In the genomic region with DNA sequence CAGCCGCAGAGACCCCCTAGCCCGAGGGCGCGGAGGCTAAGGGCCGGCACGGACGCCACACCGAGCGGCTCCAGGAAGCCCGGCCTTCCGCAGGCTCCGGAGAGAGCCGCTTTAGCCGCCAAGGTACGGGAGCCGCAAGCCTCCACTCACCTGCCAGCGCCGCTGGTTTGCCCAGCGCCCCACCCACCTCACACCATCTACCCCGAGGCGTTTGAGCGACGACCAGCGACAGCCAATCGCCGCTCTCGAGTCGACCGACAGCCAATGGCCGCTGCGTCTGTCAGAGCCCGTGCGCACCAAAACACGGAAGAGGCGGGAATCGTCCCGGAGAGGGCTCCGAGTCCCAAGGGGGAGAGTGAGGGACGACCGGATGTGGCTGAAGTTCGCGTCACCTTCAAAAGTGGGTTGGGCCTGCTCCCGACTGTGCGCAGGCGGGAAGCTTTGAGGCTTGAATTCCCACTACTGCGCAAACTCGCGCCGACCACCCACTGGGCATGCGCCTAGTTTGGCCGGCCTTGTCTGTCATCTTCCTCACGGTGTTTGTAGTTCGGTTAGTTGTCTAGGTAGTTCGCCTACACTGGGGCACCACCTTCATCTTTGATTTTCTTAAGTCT, we compare ENCODE assay signal across 8 mouse cellular contexts. TPM values are rescaled to one million over a fixed set of nuclear protein-coding genes. Genes with fewer than 3 reads are reported as not detected.
DNase-seq lines count a peak whose midpoint lies in the region; ATAC-seq and TF ChIP-seq lines count a peak whose summit lies in the region.

A gene (minus strand): TSS at position 206 of the 614 bp plus-strand sequence.

- peak within 1 kb of the TSS; percentile 87 for H3ac ChIP-seq in C2C12 (ENCODE audit: control insufficient read depth, insufficient read length, low read depth)
- H3ac ChIP-seq in myocyte (ENCODE audit: control insufficient read depth, insufficient read length): peak within 1 kb of the TSS; percentile 38

- peak; percentile 100 for DNase-seq in brain, embryonic 14.5 days (ENCODE audit: low read depth)
- peak; percentile 95 for DNase-seq in liver, adult 2 months (ENCODE audit: extremely low read depth, low read depth, low spot score)
- DNase-seq in splenic B cell, adult 2 months (ENCODE audit: low read depth, low spot score): peak; percentile 99

- peaks cover 12% of the 10 kb centered on the region for H3K79me3 ChIP-seq in C2C12 (ENCODE audit: low read depth)

- ATAC-seq in heart, embryonic 11.5 days (replicated peaks; ENCODE audit: insufficient number of reproducible peaks, low FRiP score, low TSS enrichment): peak; percentile 97
- peak; percentile 100 for ATAC-seq in kidney, embryonic 16.5 days (ENCODE audit: low FRiP score, low TSS enrichment)

- H3K4me1 ChIP-seq in erythroblast, embryonic 14.5 days (ENCODE audit: control insufficient read depth): peaks cover 47% of the 10 kb centered on the region
- H3K4me1 ChIP-seq in heart, embryonic 11.5 days (ENCODE audit: control insufficient read depth, insufficient read depth, low read length): peaks cover 6% of the 10 kb centered on the region; the same call in 1 of the 2 replicates
- peaks cover 10% of the 10 kb centered on the region for H3K4me1 ChIP-seq in kidney, embryonic 16.5 days (ENCODE audit: insufficient read depth, low read length)
- peaks cover 11% of the 10 kb centered on the region for H3K4me1 ChIP-seq in liver, adult 2 months (ENCODE audit: control insufficient read depth, insufficient read depth, low read length)

- H3K27me3 ChIP-seq in C2C12 (ENCODE audit: control insufficient read depth, insufficient read depth, insufficient read length) (no peaks in the 10 kb centered on the region), myocyte (ENCODE audit: control insufficient read depth, insufficient read depth, insufficient read length) (no peaks in the 10 kb centered on the region)
- H3K27me3 ChIP-seq in erythroblast, embryonic 14.5 days (ENCODE audit: control insufficient read depth): no peaks in the 10 kb centered on the region
- no peaks in the 10 kb centered on the region for H3K27me3 ChIP-seq in heart, embryonic 11.5 days (ENCODE audit: control insufficient read depth, insufficient read depth, low read length)
- H3K27me3 ChIP-seq in kidney, embryonic 16.5 days (ENCODE audit: insufficient read depth, low read length): no peaks in the 10 kb centered on the region
- no peaks in the 10 kb centered on the region for H3K27me3 ChIP-seq in liver, adult 2 months (ENCODE audit: control insufficient read depth, insufficient read depth, low read length)
- H3K27me3 ChIP-seq in splenic B cell, adult 2 months (ENCODE audit: control insufficient read depth, insufficient read depth, low read length, poor library complexity, severe bottlenecking): no peaks in the 10 kb centered on the region

- H3K79me2 ChIP-seq in C2C12 (ENCODE audit: control insufficient read depth, insufficient read depth) (peaks cover 29% of the 10 kb centered on the region), myocyte (ENCODE audit: control insufficient read depth, insufficient read depth) (peaks cover 21% of the 10 kb centered on the region)
- H3K79me2 ChIP-seq in liver, adult 2 months (ENCODE audit: control insufficient read depth, insufficient read depth, low read length): peaks cover 7% of the 10 kb centered on the region; the same call in 1 of the 2 replicates

- no peaks in the 10 kb centered on the region for H3K9me3 ChIP-seq in erythroblast, embryonic 14.5 days (ENCODE audit: control insufficient read depth, low read length)
- H3K9me3 ChIP-seq in heart, embryonic 11.5 days (replicated peaks; ENCODE audit: control insufficient read depth, low read length): no peaks in the 10 kb centered on the region
- H3K9me3 ChIP-seq in kidney, embryonic 16.5 days (ENCODE audit: low read length): no peaks in the 10 kb centered on the region

- H3K27ac ChIP-seq in heart, embryonic 11.5 days (ENCODE audit: low read depth, low read length): peak within 1 kb of the TSS; percentile 63
- H3K27ac ChIP-seq in kidney, embryonic 16.5 days (ENCODE audit: low read length): peak within 1 kb of the TSS; percentile 71
- H3K27ac ChIP-seq in liver, adult 2 months (replicated peaks; ENCODE audit: insufficient read depth, low read depth, low read length): peak within 1 kb of the TSS; percentile 75

- no peak for TF ChIP-seq CTCF in C2C12 (IDR thresholded peaks at IDR 0.05; ENCODE audit: control insufficient read depth, insufficient read depth, insufficient read length)
- no peak for TF ChIP-seq CTCF in brain, embryonic 14.5 days (IDR thresholded peaks at IDR 0.05; ENCODE audit: borderline replicate concordance, extremely low read depth, insufficient read depth, insufficient read length)
- no peak for TF ChIP-seq CTCF in liver, adult 2 months (IDR thresholded peaks at IDR 0.05; ENCODE audit: low read depth, low read length)

- peak within 1 kb of the TSS; percentile 87 for H3K4me2 ChIP-seq in heart, embryonic 11.5 days
- H3K4me2 ChIP-seq in kidney, embryonic 16.5 days (replicated peaks; ENCODE audit: low read depth, low read length): peak within 1 kb of the TSS; percentile 68
- peak within 1 kb of the TSS; percentile 86 for H3K4me2 ChIP-seq in myocyte (ENCODE audit: low read depth)

- WGBS in heart, embryonic 11.5 days (ENCODE audit: insufficient replicate concordance): under 1% methylated on average over 54 of the region's 54 CpGs
- under 1% methylated on average over 54 of the region's 54 CpGs for WGBS in kidney, embryonic 16.5 days
- WGBS in liver, adult 2 months: under 1% methylated on average over 51 of the region's 54 CpGs

- peak within 1 kb of the TSS; percentile 90 for H3K4me3 ChIP-seq in C2C12 (ENCODE audit: insufficient read depth, poor library complexity, severe bottlenecking)
- H3K4me3 ChIP-seq in erythroblast, embryonic 14.5 days (replicated peaks): peak within 1 kb of the TSS; percentile 97
- H3K4me3 ChIP-seq in heart, embryonic 11.5 days (ENCODE audit: low read depth, low read length): peak within 1 kb of the TSS; percentile 97
- H3K4me3 ChIP-seq in kidney, embryonic 16.5 days (ENCODE audit: low read length): peak within 1 kb of the TSS; percentile 69
- peak within 1 kb of the TSS; percentile 98 for H3K4me3 ChIP-seq in liver, adult 2 months (ENCODE audit: insufficient read depth, low read depth, low read length)
- peak within 1 kb of the TSS; percentile 65 for H3K4me3 ChIP-seq in myocyte

- TF ChIP-seq POLR2A in brain, embryonic 14.5 days (IDR thresholded peaks at IDR 0.05; ENCODE audit: borderline replicate concordance, extremely low read depth, insufficient read depth, insufficient read length, poor library complexity, severe bottlenecking): peak; percentile 93; the same call in 1 of the 2 replicates
- TF ChIP-seq POLR2A in liver, adult 2 months (IDR thresholded peaks at IDR 0.05; ENCODE audit: extremely low read depth, insufficient read depth, low read length): peak; percentile 92
- TF ChIP-seq POLR2A in myocyte (IDR thresholded peaks at IDR 0.05; ENCODE audit: insufficient read length, low read depth): peak; percentile 75

- H3K9ac ChIP-seq in heart, embryonic 11.5 days (ENCODE audit: low read depth, low read length): peak within 1 kb of the TSS; percentile 95
- H3K9ac ChIP-seq in kidney, embryonic 16.5 days (replicated peaks; ENCODE audit: low read length): peak within 1 kb of the TSS; percentile 77
- peak within 1 kb of the TSS; percentile 89 for H3K9ac ChIP-seq in liver, adult 2 months (ENCODE audit: low read depth, low read length)

- peaks cover 19% of the 10 kb centered on the region for H3K36me3 ChIP-seq in C2C12 (ENCODE audit: control insufficient read depth, insufficient read depth)
- H3K36me3 ChIP-seq in erythroblast, embryonic 14.5 days (ENCODE audit: control insufficient read depth): peaks cover 64% of the 10 kb centered on the region
- H3K36me3 ChIP-seq in heart, embryonic 11.5 days (ENCODE audit: control insufficient read depth, insufficient read depth, low read length): peaks cover 17% of the 10 kb centered on the region
- peaks cover 19% of the 10 kb centered on the region for H3K36me3 ChIP-seq in kidney, embryonic 16.5 days (ENCODE audit: insufficient read depth, low read length)
- H3K36me3 ChIP-seq in liver, adult 2 months (ENCODE audit: control insufficient read depth, insufficient read depth, low read length): peaks cover 11% of the 10 kb centered on the region
- H3K36me3 ChIP-seq in myocyte (ENCODE audit: control insufficient read depth, insufficient read depth): peaks cover 12% of the 10 kb centered on the region
- peaks cover 8% of the 10 kb centered on the region for H3K36me3 ChIP-seq in splenic B cell, adult 2 months (ENCODE audit: control insufficient read depth, insufficient read depth, low read length, poor library complexity, severe bottlenecking)

TF ChIP-seq in C2C12, 6 proteins besides CTCF, POLR2A, EP300 and RAD21:
- TF ChIP-seq MYOG (IDR thresholded peaks at IDR 0.05; ENCODE audit: control insufficient read depth, extremely low read depth, insufficient read length): no peak
- peak; percentile 76 for TF ChIP-seq MAX (IDR thresholded peaks at IDR 0.05)
- no peak for TF ChIP-seq FOSL1 (IDR thresholded peaks at IDR 0.05; ENCODE audit: insufficient read depth, low read length, poor library complexity, severe bottlenecking)
- peak; percentile 16 for TF ChIP-seq USF1 (IDR thresholded peaks at IDR 0.05; ENCODE audit: low read depth)
- no peak for TF ChIP-seq MYOD1 (IDR thresholded peaks at IDR 0.05; ENCODE audit: control insufficient read depth, insufficient read length, low read depth)
- no peak for TF ChIP-seq CEBPB (IDR thresholded peaks at IDR 0.05; ENCODE audit: low read depth)

TF ChIP-seq in myocyte, 11 proteins besides CTCF, POLR2A, EP300 and RAD21:
- TF ChIP-seq CEBPB (IDR thresholded peaks at IDR 0.05; ENCODE audit: insufficient read depth, poor library complexity, severe bottlenecking) (no peak), SRF (IDR thresholded peaks at IDR 0.05; ENCODE audit: control insufficient read depth, insufficient read length, low read depth) (peak; percentile 63), E2F4 (IDR thresholded peaks at IDR 0.05; ENCODE audit: insufficient read depth) (peak; percentile 92), TCF12 (IDR thresholded peaks at IDR 0.05; ENCODE audit: insufficient read depth, poor library complexity, severe bottlenecking) (no peak), MYOG (IDR thresholded peaks at IDR 0.05; ENCODE audit: control insufficient read depth in 1 of 3, insufficient read depth in 1 of 3, insufficient read length in 2 of 3, low read depth in 2 of 3) (peak in 1 of 3 experiments; percentile 1), POLR2AphosphoS2 (IDR thresholded peaks at IDR 0.05; ENCODE audit: insufficient read length, low read depth) (peak; percentile 94)
TF ChIP-seq in myocyte: peak in this region for 4.

RNA-seq across cellular contexts. Expression of the gene that starts here (rescaled TPM):
- polyA plus RNA-seq in C2C12 (2012; fragmentation: generic; extraction: Trizol) (9.1 TPM), myocyte (2012; fragmentation: generic; extraction: Trizol) (6.5 TPM)
- polyA plus RNA-seq in brain, embryonic 14.5 days (2012; rRNA removed): 44.2 and 47.6 TPM in 2 replicates
- polyA plus RNA-seq in erythroblast, embryonic 14.5 days (2012): 0.57 and 0.75 TPM in 2 replicates
- 15.3 and 15.9 TPM in 2 replicates for polyA plus RNA-seq in heart, embryonic 11.5 days (2014; fragmentation: Nextera tagmentation; extraction: Ambion mirVana)
- 27.2 and 31.1 TPM in 2 replicates for polyA plus RNA-seq in kidney, embryonic 16.5 days (2015; fragmentation: Nextera tagmentation; extraction: Ambion mirVana)
- total RNA-seq in liver, adult 2 months (2014; rRNA removed): 7.4 and 7.6 TPM in 2 replicates
- 10.6 and 16.9 TPM in 2 replicates for polyA plus RNA-seq in liver, adult 2 months (2012; rRNA removed)

Comparison
In these comparisons a context has a peak if more than half of its experiments do, and no peak if none do; other contexts are left out.
1. Peak in every context shown above with its lines: DNase-seq, ATAC-seq, H3K4me3 ChIP-seq and H3K27ac ChIP-seq.